Mouse (Mus musculus) kidney, embryonic 14.5 days (tissue): ENCODE data around the gene Zyx. TPM values are rescaled to one million over a fixed set of nuclear protein-coding genes. Genes with fewer than 3 reads are reported as not detected.

ENCODE experiments used
- ATAC-seq: fragments of 200-750 bp; cut with Nextera tagmentation; 2 replicates; pipeline ENCODE4 v1.8.0; 2017; ENCODE audit warnings: moderate number of reproducible peaks, mild to moderate bottlenecking, moderate TSS enrichment, moderate library complexity; ENCODE audit not compliant: low FRiP score, low TSS enrichment
- H3K27ac ChIP-seq: fragments of 300-500 bp; sonication (generic); 2 replicates; pipeline ENCODE4 v1.5.1; 2014; ENCODE audit warnings: low read depth, mild to moderate bottlenecking, low read length, moderate library complexity, mixed read lengths
- H3K27me3 ChIP-seq: fragments of 300-500 bp; sonication (generic); 2 replicates; pipeline ENCODE4 v1.6.1; 2014; ENCODE audit warnings: mild to moderate bottlenecking, low read length; ENCODE audit not compliant: control insufficient read depth, insufficient read depth
- H3K36me3 ChIP-seq: fragments of 300-500 bp; sonication (generic); 2 replicates; pipeline ENCODE4 v1.6.1; 2014; ENCODE audit warnings: low read length, mixed read lengths; ENCODE audit not compliant: control insufficient read depth, insufficient read depth
- H3K4me1 ChIP-seq: fragments of 300-500 bp; sonication (generic); 2 replicates; pipeline ENCODE4 v1.6.1; 2014; ENCODE audit warnings: low read length, mixed read lengths; ENCODE audit not compliant: control insufficient read depth, insufficient read depth
- H3K4me2 ChIP-seq: fragments of 300-500 bp; sonication (generic); replicated peaks from 2 replicates; pipeline ENCODE4 v1.6.1; 2014; ENCODE audit warnings: low read depth, mild to moderate bottlenecking, low read length
- H3K4me3 ChIP-seq: fragments of 300-500 bp; sonication (generic); 2 replicates; pipeline ENCODE4 v1.5.1; 2014; ENCODE audit warnings: mild to moderate bottlenecking, low read length
- H3K9ac ChIP-seq: fragments of 300-500 bp; sonication (generic); 2 replicates; pipeline ENCODE4 v1.6.1; 2014; ENCODE audit warnings: low read depth, mild to moderate bottlenecking, low read length, moderate library complexity
- H3K9me3 ChIP-seq: fragments of 300-500 bp; sonication (generic); 2 replicates; pipeline ENCODE4 v1.6.1; 2016; ENCODE audit warnings: low read length; ENCODE audit not compliant: control insufficient read depth
- whole genome bisulfite sequencing: fragments of 180-500 bp; shearing (Covaris S2); extraction: QIAGEN DNeasy Blood & Tissue Kit; methylation state at CpG from one replicate; pipeline ENCODE4 v1.1.7; 2014; 5-methylcytosine and 5-hydroxymethylcytosine counted together
- polyA plus RNA-seq: library from polyadenylated mRNA; unstranded; fragments of >200 nt; fragmentation: Nextera tagmentation; extraction: Ambion mirVana; gene quantifications from 2 replicates; pipeline ENCODE4 v1.2.1, GENCODE M21; 2014

The Zyx gene
- polyA plus RNA-seq, 1 experiment from 2014 or later, result 118 TPM

DNA sequence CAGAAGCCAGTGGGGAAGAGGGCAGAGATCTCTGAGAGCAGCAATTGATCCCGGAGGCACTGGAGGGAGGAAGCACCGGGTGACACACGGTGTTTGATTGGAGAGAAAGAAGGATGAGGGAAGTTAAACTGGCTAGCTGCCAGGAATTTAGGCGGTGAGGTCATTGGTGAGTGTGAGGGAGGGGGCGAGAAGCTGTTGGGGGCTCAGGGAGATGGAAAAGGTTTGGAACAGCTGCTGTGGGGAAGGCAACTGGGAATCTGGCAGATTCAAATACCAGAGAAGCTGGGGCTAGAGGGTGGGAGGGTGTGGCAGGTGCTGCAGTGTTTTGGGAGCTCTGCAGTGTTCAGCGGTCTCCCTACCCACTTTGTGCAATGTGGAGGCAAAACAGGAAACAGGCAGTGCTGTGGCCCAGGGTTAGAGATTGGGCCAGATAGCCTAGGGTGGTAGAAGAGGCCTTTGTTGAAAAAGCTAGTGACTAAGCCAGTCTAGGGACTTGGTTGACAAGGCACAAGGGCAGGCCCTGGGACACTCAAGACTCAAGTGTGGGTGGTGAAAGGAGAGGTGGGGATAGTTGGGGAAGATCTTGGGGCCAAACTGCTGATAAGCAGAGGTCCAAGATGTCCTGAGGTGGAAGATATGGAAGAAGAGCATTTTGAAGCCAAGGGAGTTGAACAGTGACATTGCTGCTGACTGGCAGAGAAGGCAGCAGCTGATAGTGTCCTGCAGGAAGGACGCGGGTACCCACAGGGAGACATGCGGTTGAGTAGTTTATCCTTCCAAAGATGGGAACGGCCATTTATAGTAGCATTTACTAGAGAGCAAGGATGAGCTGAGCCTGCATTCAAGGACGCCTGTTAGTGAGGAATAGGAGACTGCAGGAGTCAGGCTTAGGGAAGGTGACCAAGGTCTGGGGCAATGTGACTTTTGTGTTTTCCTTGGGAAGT, 4.9 kb downstream of the Zyx start:
- no peak overlapping the region for H3K4me3 ChIP-seq

DNA sequence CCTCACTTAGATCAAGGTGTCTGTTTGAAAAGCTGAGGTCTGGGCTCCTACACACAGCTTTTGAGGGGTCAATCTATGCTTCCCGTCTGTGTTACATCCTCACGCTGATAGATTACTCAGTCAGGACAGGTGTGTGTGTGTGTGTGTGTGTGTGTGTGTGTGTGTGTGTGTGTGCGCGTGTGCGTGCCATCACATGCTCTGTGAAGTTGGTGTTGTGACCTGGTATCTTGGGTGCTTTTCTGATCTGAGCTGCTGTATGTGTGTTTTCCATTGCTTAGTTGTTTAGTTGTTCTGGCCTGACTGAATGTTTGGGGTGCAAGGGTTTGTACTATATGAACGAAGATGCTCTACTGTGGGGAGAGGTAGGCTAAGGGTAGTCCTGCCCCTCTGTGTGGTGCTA, 5.9 kb downstream of the Zyx start:
- Histone ChIP-seq H3K9ac (no peak overlapping the region), H3K9me3 (no peaks in the 10 kb centered on the region), H3K27ac (no peak overlapping the region), H3K4me3 (no peak overlapping the region), H3K4me1 (peaks cover 26% of the 10 kb centered on the region; the same call in 1 of the 2 replicates), H3K4me2 (no peak overlapping the region), H3K36me3 (peaks cover 84% of the 10 kb centered on the region), H3K27me3 (no peaks in the 10 kb centered on the region)
- WGBS, result 91% methylated on average over 6 of the region's 6 CpGs
- no peak for ATAC-seq

More for the DNA sequence above, 4.9 kb downstream of the Zyx start:
- no peaks in the 10 kb centered on the region for H3K27me3 ChIP-seq
- H3K9ac ChIP-seq, result no peak overlapping the region
- no peak overlapping the region for H3K27ac ChIP-seq
- H3K9me3 ChIP-seq, result no peaks in the 10 kb centered on the region
- WGBS, result 62% methylated on average over 11 of the region's 11 CpGs
- no peak overlapping the region; the same call in 1 of the 2 replicates for H3K4me2 ChIP-seq
- peaks cover 74% of the 10 kb centered on the region for H3K36me3 ChIP-seq
- H3K4me1 ChIP-seq, result peaks cover 26% of the 10 kb centered on the region; the same call in 1 of the 2 replicates
- ATAC-seq, result no peak

- 89% methylated on average over 13 of the region's 13 CpGs for WGBS
- Histone ChIP-seq H3K27ac (no peak overlapping the region), H3K27me3 (no peaks in the 10 kb centered on the region), H3K4me3 (no peak overlapping the region), H3K9ac (no peak overlapping the region), H3K4me1 (peaks cover 25% of the 10 kb centered on the region; the same call in 1 of the 2 replicates), H3K4me2 (no peak overlapping the region), H3K36me3 (peaks cover 90% of the 10 kb centered on the region), H3K9me3 (no peaks in the 10 kb centered on the region)
- no peak for ATAC-seq
Observed at GRCm38 (mm10) chr6:42355794-42356600, 6.6 kb downstream of the Zyx start.

DNA sequence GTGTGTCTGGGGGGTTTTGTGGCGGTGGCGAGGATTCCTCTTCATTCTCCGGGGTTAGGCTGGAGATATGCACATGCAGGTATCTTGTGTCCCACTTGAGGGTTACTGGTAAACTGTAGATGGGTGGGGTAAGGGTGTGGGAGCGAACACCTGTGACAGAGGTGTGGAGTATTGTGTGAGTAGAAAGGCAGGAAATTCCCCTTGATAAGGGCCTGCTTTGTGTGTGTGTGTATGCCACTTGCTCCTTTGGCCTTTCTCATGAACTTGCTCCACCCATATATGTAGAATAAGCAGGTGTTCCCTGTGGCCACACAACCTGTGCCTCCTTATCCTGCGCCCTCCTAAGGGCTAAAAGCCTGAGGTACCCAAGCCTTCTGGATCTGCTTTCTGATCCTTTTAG, 7.5 kb downstream of the Zyx start:
- Histone ChIP-seq H3K9ac (no peak overlapping the region), H3K4me1 (peaks cover 15% of the 10 kb centered on the region; the same call in 1 of the 2 replicates), H3K27me3 (no peaks in the 10 kb centered on the region), H3K36me3 (peaks cover 87% of the 10 kb centered on the region), H3K4me2 (no peak overlapping the region), H3K27ac (no peak overlapping the region), H3K4me3 (no peak overlapping the region), H3K9me3 (no peaks in the 10 kb centered on the region)
- ATAC-seq, result no peak
- WGBS, result 91% methylated on average over 5 of the region's 5 CpGs

- peaks cover 7% of the 10 kb centered on the region; the same call in 1 of the 2 replicates for H3K4me1 ChIP-seq
- H3K4me2 ChIP-seq, result no peak overlapping the region
- H3K9ac ChIP-seq, result no peak overlapping the region
- WGBS, result 59% methylated on average over 6 of the region's 6 CpGs
- H3K36me3 ChIP-seq, result peaks cover 79% of the 10 kb centered on the region
- H3K4me3 ChIP-seq, result no peak overlapping the region
- H3K9me3 ChIP-seq, result no peaks in the 10 kb centered on the region
- H3K27ac ChIP-seq, result no peak overlapping the region
- no peak for ATAC-seq
- H3K27me3 ChIP-seq, result no peaks in the 10 kb centered on the region
Observed at GRCm38 (mm10) chr6:42357901-42358300, 8.5 kb downstream of the Zyx start.

GRCm38 (mm10) chr6:42358901-42359300, 9.5 kb downstream of the Zyx start:
- no peak for ATAC-seq
- Histone ChIP-seq H3K27ac (no peak overlapping the region; the same call in 1 of the 2 replicates), H3K4me1 (no peaks in the 10 kb centered on the region; the same call in 1 of the 2 replicates), H3K9ac (no peak overlapping the region), H3K27me3 (no peaks in the 10 kb centered on the region), H3K9me3 (no peaks in the 10 kb centered on the region), H3K4me3 (no peak overlapping the region), H3K36me3 (peaks cover 71% of the 10 kb centered on the region), H3K4me2 (no peak overlapping the region)
- WGBS, result 92% methylated on average over 12 of the region's 12 CpGs

- 70% methylated on average over 9 of the region's 9 CpGs for WGBS
- no peaks in the 10 kb centered on the region for H3K4me1 ChIP-seq
- H3K9me3 ChIP-seq, result no peaks in the 10 kb centered on the region
- peaks cover 67% of the 10 kb centered on the region for H3K36me3 ChIP-seq
- H3K27ac ChIP-seq, result no peak overlapping the region
- H3K9ac ChIP-seq, result no peak overlapping the region
- H3K4me3 ChIP-seq, result no peak overlapping the region
- no peaks in the 10 kb centered on the region for H3K27me3 ChIP-seq
- no peak overlapping the region for H3K4me2 ChIP-seq
- ATAC-seq, result no peak
Observed at GRCm38 (mm10) chr6:42359364-42360147, 10.1 kb downstream of the Zyx start.

- ATAC-seq, result no peak
- Histone ChIP-seq H3K9me3 (no peaks in the 10 kb centered on the region), H3K27ac (no peak overlapping the region), H3K9ac (no peak overlapping the region), H3K4me2 (no peak overlapping the region), H3K36me3 (peaks cover 60% of the 10 kb centered on the region), H3K4me3 (no peak overlapping the region), H3K27me3 (no peaks in the 10 kb centered on the region), H3K4me1 (no peaks in the 10 kb centered on the region)
- WGBS, result 88% methylated on average over 6 of the region's 6 CpGs
Observed at GRCm38 (mm10) chr6:42360231-42360840, 10.9 kb downstream of the Zyx start.
